Mouse (Mus musculus) CD8-positive naive resting alpha-beta T cell, adult 57 days (primary cell): ENCODE measurements around the gene Gm45808. TPM values are rescaled to one million over a fixed set of nuclear protein-coding genes. Genes with fewer than 3 reads are reported as not detected.

ENCODE experiments used
- total RNA-seq: library from RNA; stranded (reverse); gene quantifications from one replicate; pipeline ENCODE4 v1.2.4, GENCODE M21; 2023

Gm45808 gene
- total RNA-seq, result not detected

GRCm38 (mm10) chr7:45486761-45487415 lies at the start of gene Gm45808:
Gm45808 (minus strand) TSS chr7:45486811.

DNA sequence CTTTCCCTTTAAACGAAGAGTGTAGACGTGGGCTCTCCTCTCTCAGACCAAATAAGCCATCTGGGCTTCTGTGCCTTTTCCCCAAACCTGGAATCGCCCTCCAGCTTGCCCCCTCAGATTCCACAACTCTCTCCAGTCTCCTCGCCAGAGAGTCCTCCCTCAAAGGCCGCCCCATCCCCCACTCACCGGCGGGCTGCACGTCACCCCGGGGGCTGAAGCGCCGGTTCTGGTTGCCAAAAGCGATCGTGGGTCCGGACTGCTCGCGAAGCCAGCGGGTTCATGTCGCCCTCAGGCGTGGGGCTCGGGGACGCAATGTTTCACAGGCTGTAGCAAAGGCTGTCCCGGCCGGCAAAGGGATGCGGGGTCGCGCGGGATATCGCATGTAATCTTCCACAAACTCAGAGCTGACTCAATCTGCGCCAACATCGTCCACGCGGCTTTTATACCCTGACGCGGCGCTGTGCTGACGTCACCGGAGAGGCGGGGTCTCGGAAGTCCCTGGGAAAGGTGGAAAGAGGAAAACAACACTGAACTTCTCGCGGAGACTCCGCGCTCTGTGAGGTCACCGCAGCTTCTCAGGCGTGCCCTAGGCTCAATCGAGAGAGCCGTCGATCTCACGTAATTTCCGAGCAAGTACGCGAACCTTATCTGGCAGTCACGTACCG lies 39.3 kb upstream of the Gm45808 start, which contains the start of the genes Ppp1r15a and Plekha4:
TSS of gene Ppp1r15a (minus strand) at position 460 of the 665 bp plus-strand sequence.
TSS of gene Plekha4 (plus strand) at position 522 of the 665 bp plus-strand sequence.

DNA sequence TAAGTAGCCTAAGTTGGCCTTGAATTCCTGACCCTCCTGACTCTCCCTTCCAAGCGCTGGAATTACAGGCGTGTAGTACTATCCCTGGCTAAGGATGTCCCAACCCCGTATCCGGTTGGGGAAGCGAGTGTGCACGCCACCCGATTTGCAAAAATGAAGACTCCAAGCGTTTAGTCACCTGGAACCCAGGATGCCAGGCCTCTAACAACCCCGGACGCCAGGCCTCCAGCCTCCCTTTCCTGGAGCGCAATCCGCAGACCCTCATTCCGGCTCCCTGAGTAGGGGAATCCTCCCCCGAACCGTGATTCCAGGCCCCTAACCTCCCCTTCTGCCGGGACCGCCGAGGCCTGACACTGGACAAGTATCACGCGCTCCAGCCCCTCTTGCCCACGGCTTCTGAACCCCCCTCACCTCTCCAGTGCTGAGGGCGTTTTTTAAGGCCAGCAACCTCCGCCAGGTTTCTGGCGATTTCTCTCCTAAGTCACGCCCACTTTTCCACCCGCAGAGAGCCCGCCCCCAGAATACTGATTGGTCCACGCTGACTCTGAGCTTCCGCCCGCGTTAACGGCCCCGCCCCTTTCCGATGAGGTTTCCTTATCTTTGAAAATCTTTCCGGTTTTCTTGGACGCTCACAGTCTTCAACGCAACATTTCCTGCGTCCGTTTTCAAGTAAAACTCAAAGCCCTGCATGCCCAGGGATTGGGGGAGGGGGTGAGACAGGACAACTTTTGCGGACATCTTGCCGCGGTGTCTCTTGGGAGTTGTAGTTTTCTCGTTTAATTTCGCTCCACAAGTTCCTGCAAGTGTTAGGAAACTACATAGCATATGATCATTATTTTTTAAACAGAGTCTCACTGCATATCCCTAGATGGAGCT lies 23.5 kb upstream of the Gm45808 start, which contains the start of gene Nucb1:
TSS of gene Nucb1 (minus strand) at position 495 of the 876 bp plus-strand sequence.

DNA sequence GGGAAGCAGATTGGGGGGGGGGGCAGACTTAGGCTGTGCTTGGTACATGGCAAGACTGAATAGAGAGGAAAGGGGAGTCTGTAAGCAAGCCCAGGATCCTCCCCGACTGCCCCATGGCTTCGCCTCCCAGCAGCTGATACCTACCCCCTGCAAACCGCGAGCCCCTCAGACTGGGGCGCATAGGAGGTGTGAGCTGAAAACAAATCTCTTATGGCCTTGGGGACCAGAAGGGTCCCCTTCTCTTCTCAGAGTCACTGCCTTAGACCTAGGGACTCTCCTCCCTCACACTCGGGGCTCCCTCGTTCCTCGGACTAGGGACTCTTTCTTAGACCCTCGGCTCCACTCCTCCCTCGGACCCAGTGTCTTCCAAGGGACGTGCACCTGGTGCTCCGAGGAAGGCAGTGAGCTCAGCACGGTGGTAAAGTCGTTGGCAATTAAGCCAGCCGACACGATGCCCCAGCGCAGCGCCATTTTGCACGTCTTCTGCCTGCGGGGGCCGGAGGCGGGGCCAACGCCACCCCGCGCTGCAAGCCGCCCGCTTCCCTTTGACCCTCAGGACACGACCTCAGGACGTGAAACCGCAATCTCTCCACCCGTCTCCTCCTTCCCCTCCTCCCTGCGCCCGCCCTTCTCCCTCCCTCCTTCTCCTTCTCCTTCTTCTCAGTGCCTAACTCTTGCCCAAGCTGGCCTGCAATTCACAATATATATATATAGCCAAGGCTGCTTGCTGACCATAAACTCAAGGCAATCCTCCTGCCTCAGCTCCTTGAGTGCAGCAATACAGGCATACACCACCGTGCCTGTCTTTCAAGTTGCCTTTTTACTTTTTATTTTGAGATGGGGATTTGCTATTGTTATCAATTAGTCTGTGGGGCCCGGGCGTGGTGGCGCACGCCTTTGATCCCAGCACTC lies 1.9 kb upstream of the Gm45808 start, which contains the start of gene Dhdh:
TSS of gene Dhdh (minus strand) at position 513 of the 912 bp plus-strand sequence.

DNA sequence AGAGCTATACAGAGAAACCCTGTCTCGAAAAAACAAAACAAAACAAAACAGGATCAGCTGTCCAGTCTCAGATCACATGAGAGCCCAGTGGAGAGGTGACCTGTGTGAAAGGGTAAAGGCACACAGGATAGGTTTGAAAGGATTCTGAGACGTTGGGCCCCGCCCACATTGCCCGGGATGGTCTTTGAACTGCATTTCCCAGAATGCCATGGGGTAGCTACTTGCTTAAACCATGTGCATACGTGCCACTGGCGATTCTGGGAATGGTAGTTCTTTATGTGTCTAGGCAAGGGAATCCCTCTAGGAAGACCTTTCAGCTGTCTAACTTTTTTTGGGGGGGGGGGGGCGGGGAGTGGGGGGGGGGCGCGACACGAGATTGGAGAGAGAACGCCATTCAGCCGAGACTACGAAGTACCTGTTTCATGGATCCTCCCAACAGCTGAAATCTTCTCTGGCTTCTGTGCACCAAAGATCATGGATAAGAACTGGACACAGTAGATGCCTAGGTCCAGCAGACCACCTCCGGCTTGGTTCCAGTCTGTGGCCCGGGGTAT lies 5.2 kb downstream of the Gm45808 start, which contains the start of gene Tulp2:
TSS of gene Tulp2 (plus strand) at position 504 of the 554 bp plus-strand sequence.

DNA sequence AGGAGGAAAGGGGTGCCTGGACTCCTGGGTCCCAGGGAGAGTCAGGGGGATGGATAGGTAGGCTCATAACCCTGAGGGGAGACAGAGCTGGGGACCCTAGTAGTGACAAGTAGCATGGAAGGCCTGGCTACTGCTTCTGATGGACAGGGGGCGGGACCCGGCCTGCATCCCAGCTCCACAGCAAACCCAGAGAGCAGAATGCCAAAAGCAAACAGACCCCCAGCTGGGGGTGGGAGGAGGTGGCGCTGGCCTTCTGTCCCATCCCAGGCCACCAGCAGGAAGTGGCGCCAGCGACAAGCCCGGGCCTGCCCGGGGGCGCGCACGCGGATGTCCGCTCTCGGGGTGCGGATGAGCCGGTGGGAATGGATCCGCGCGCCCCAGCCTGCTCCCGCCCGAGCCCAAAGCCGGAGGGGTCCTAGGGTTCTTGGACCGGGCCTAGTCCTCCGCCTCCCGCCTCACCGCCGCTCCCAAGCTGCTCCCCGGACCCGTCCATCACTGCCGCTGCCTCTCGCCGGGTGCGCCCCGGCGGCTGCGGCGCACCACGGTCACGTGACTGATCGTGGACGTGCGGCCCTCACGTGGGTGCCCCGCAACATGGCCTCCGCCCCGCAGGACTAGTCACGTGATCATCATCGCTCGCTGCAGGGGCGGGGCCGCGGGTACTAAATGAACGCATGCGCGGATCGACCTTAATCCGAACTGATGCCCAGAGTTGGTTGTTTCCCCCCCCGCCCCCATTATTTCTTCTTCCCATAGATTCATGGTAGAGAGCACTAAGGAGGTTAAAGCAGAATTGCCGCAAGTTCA lies 20.1 kb downstream of the Gm45808 start, which contains the start of gene Bax:
TSS of gene Bax (minus strand) at position 616 of the 807 bp plus-strand sequence.

DNA sequence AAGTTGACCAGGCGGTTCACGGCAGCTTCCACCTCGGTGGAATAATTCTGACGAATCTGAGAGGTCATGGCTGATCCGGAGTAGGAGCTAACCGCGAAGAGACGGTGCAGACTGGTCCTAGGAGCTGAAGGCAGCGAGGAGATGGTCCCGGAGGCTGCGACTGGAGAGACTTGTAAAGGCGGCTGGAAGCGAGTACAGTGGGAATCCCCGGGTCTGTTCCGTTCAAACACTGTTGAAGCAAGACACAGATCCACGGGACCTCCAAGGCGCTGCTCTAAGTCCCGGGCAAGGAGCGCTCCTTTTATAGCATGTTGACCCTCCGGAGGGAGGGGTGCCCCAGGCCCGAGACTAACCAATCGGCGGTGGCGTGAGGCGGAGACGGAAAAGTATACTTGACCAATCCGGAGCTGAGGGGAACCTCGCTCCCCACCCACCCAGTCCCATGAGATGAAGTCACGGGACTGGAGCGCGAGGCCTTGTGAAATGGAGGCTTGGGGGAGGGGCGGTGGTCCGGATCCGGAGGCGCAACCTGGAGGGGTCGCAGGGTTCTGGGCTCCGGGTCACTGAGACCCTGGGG lies 27.0 kb downstream of the Gm45808 start, which contains the start of gene Ftl1:
TSS of gene Ftl1 (minus strand) at position 321 of the 577 bp plus-strand sequence.

GRCm38 (mm10) chr7:45437521-45438276 lies 48.9 kb downstream of the Gm45808 start, which contains the start of gene Ruvbl2:
Ruvbl2 (minus strand) TSS chr7:45438096.

DNA sequence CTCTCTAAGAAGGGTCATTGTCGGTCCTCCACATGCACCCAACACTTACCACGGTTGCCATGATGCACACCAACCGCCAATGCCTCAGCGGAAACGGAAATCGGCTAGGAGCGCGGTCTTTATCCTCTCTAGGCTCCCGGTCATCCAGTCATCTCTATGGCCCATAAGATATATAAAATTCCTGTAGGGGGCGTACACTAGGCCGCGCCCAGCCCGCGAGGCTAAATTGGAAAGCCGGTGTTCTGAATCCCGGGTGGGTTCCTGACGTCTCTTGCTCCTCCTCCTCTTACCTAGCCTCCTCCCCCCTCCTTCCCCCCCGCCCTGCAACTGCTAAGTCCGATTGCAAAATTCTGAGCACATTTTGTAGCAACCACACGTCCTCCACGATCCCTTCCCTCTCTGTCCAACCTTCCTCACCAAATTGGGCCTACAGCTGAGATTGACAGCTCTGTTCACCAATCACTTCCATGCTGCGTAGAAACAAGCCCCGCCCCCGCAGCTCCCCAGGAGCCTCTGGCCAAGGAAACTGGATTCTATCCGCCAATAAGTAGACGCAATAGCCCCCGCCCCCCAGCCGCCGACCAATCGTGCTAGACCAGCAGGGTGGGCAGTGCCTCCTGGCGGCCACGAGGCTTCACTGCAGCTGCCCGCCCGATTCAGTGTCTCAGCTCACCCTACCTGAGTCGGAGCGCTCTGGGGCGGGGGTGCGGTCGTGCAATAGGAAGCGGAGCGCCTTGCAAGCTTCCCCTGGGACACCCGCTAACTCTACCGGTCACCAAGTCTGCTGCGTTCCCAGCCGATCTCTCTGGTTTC lies 52.2 kb downstream of the Gm45808 start, which contains the start of gene Gys1:
TSS of gene Gys1 (plus strand) at position 642 of the 813 bp plus-strand sequence.

GRCm38 (mm10) chr7:45420615-45420919 lies 66.0 kb downstream of the Gm45808 start, which contains the start of gene Lhb:
Lhb (plus strand) TSS chr7:45420820.

Other genes starting within 250 kb of the Gm45808 start
- 321 TPM for gene Cd37, start 247.7 kb downstream of the Gm45808 start, total RNA-seq
- gene Slc6a16, start 245.7 kb downstream of the Gm45808 start, total RNA-seq, result not detected
- gene Slc6a21, start 209.3 kb downstream of the Gm45808 start, total RNA-seq, result not detected
- 7.7 TPM for gene Trpm4, start 153.0 kb downstream of the Gm45808 start, total RNA-seq
- gene Hrc, start 151.5 kb downstream of the Gm45808 start, total RNA-seq, result not detected
- gene Ppfia3, start 119.8 kb downstream of the Gm45808 start, total RNA-seq, result 0.21 TPM
- gene Lin7b, start 116.2 kb downstream of the Gm45808 start, total RNA-seq, result 1.3 TPM
- gene Snrnp70, start 91.1 kb downstream of the Gm45808 start, total RNA-seq, result 624 TPM
- not detected for gene Kcna7, start 81.2 kb downstream of the Gm45808 start, total RNA-seq
- not detected for gene Ntf5, start 73.1 kb downstream of the Gm45808 start, total RNA-seq
- gene Lhb, start 66.0 kb downstream of the Gm45808 start, total RNA-seq, result not detected
- gene Gys1, start 52.0 kb downstream of the Gm45808 start, total RNA-seq, result 10.5 TPM
- gene Ruvbl2, start 48.7 kb downstream of the Gm45808 start, total RNA-seq, result 51.4 TPM
- 405 TPM for gene Ftl1, start 26.9 kb downstream of the Gm45808 start, total RNA-seq
- gene Bax, start 19.9 kb downstream of the Gm45808 start, total RNA-seq, result 82.1 TPM
- not detected for gene Tulp2, start 4.9 kb downstream of the Gm45808 start, total RNA-seq
- gene Dhdh, start 2.0 kb upstream of the Gm45808 start, total RNA-seq, result 1.1 TPM
- gene Nucb1, start 23.6 kb upstream of the Gm45808 start, total RNA-seq, result 78.1 TPM
- 996 TPM for gene Ppp1r15a, start 39.5 kb upstream of the Gm45808 start, total RNA-seq
- 0.77 TPM for gene Plekha4, start 39.5 kb upstream of the Gm45808 start, total RNA-seq
- gene Hsd17b14, start 68.1 kb upstream of the Gm45808 start, total RNA-seq, result not detected
- gene Bcat2, start 83.3 kb upstream of the Gm45808 start, total RNA-seq, result 29.1 TPM
- gene Fgf21, start 128.7 kb upstream of the Gm45808 start, total RNA-seq, result not detected
- gene Fut1, start 130.5 kb upstream of the Gm45808 start, total RNA-seq, result 0.18 TPM
- 0.28 TPM for gene Izumo1, start 135.0 kb upstream of the Gm45808 start, total RNA-seq
- gene Rasip1, start 140.7 kb upstream of the Gm45808 start, total RNA-seq, result 0.52 TPM
- not detected for gene Mamstr, start 153.2 kb upstream of the Gm45808 start, total RNA-seq
- gene Fut2, start 179.6 kb upstream of the Gm45808 start, total RNA-seq, result not detected
- not detected for gene Ntn5, start 197.2 kb upstream of the Gm45808 start, total RNA-seq
- gene Sec1, start 207.6 kb upstream of the Gm45808 start, total RNA-seq, result not detected
- 5.0 TPM for gene Car11, start 213.0 kb upstream of the Gm45808 start, total RNA-seq
- gene Dbp, start 218.3 kb upstream of the Gm45808 start, total RNA-seq, result 34.2 TPM
- 3,071 TPM for gene Rpl18, start 228.6 kb upstream of the Gm45808 start, total RNA-seq
- 30.4 TPM for gene Sphk2, start 231.2 kb upstream of the Gm45808 start, total RNA-seq
- 3.1 TPM for gene Fam83e, start 234.4 kb upstream of the Gm45808 start, total RNA-seq
- gene Spaca4, start 239.0 kb upstream of the Gm45808 start, total RNA-seq, result not detected